Mouse (Mus musculus): Measurements from ENCODE around the gene Gm5065.

Gm5065 gene

DNA sequence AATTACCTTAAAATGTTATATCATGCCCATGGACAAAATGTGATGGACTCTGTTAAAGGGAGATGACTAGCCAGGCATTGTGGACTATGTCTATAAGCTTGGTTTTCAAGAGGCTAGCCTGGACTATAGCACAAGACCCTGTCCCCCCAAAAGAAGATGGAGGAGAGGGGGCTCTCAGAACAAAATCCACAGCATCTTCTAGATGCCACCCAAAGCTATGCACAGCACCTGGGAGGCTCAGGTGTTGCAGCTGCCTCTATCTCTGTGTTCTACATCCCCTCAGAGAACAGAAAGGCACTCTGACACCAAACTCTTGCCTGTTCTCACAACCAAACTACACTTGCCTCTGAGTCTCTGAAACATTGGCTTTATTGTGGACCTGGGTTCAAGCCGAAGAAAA lies at the start of gene Gm5065:
TSS of gene Gm5065 (plus strand) at position 301 of the 400 bp plus-strand sequence.
- no peak for DNase-seq (ENCODE audit: low spot score)

DNA sequence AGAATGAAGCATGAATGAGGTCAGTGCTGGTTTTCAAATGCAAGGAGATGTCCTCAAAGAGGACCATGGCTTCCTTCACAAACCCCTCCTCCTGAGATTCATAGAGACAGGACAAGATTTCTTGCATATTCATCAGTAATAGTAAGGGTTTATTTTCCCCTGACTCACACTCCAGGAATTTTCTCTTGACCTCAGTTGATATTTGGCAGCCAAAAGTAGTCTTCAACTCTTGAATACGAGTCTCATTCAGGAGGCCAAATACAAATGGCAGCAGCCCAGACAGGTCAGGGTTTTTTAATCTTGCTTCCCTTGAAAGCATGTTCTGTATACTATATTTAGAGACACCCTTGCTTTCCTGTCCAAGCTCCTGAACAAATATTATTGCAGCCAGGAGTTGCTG lies 22.8 kb upstream of the Gm5065 start:
- DNase-seq (ENCODE audit: low spot score), result no peak

DNA sequence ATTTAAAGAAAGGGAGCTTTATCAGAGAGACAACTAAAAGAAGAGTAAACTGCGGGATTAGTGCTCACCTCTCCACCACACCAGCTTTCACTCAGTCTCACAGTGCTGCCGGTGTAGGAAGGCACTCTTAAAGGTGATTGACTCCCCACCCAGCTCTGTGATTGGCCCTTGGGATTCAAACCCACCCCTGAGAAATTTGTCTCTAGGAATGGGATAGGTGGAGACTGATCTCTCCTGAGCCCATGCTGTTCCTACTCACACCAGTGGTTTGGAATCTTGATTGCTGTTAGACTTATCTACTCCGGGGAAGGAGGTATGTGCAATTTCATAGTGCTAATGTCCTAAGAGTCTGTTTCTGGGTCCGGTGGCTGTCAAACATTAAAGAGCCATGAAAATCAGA lies 598 bp downstream of the Gm5065 start, which contains the start of gene Nlrp2:
TSS of gene Nlrp2 (minus strand) at position 101 of the 400 bp plus-strand sequence.
- no peak for DNase-seq (ENCODE audit: low spot score)

DNA sequence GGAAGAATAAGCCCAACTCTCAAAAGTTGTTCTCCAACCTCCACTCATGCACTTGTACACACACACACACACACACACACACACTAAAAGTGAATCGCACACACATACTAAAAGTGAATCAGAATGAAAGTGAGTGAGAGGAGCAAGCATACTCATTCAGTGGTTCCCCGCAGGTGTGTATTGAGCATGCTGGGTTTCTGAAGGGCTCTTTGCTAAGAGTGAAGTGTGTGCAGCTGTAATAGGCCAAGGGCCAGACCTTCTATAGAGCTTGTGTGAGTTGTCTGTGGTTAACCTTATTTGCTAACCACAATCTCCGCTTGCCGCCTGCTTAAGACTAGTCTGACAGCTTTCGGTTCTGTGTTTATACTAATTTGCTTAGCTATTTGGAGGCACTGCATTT lies 13.3 kb downstream of the Gm5065 start:
- DNase-seq (ENCODE audit: low spot score), result no peak

DNA sequence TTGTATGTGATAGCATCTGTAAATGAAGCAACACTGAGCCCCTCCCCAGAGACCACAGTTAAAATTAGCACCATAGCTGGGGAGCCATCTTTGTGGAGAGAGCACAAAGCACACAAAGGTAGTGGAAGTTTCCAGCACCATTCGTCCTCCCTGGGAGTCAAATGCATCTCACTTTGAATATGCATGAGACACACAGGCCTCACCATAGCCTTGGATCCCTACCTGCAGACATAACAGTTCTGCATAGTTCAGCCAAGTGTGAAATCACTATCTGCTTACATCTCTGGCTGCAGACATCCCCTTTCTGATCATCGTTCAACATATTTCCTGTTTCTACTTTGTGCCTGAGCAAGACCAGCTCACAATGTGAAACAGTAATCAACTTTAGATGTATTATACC lies 16.4 kb downstream of the Gm5065 start:
- DNase-seq (ENCODE audit: low spot score), result no peak

DNA sequence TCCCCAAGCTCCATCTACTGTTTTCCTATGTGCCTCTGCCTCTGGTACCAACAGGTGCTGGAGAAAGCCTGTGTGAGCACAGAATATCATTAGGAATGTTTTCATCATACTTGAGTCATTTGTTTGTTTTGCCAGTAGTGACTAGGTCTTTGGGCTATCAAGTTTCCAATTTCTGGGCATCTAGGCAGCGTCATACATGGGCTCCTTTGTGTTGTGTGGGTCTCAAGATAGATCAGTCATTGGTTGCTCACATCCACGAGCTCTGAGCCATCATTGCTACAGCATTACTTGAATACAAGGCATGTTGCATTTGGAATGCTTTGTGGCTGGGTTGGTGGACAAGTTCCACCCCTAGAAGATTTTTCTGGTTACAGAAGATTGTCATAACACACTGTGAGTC lies 55.9 kb downstream of the Gm5065 start:
- no peak for DNase-seq (ENCODE audit: low spot score)
